Mouse (Mus musculus): ENCODE data around the gene Blm.

Blm gene

DNA sequence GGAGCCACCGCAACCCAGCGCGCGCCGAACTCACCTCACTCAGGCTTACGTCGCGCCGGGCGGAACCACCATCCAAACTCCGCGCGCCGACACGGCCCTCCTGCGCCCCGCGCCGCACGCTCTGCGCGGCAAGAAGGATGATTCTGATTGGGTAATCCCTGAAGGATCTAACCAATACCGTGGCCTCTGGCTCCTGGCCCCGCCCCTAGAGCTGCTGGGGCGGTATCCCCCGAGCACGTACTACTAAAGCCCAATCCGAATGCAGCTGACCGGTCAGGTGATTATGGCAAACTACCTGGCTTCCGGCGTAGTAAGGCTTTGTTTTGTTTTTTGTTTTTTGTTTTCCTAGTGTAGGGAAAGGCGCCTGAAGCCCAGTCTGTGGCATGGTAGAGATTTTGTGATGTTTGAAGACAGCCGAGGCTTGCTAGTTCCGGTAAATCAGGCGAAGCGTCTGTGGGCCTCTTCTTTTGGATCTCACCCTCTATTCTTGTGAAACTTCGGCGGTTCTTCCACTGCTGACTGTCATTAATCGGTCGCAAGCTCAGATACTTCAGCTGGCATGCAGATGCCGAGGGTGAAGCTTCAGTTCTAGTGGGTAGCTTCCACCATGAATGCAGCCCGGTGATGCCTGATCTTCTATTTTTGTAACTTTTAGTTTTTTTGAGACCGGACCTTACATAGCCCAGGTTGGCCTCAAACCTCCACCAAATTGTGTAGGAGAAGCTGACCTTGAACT lies at the start of gene Blm:
Blm (minus strand) TSS at position 111 of the 736 bp plus-strand sequence.
- DNase-seq (ENCODE audit: low spot score), result peak; percentile 96

DNA sequence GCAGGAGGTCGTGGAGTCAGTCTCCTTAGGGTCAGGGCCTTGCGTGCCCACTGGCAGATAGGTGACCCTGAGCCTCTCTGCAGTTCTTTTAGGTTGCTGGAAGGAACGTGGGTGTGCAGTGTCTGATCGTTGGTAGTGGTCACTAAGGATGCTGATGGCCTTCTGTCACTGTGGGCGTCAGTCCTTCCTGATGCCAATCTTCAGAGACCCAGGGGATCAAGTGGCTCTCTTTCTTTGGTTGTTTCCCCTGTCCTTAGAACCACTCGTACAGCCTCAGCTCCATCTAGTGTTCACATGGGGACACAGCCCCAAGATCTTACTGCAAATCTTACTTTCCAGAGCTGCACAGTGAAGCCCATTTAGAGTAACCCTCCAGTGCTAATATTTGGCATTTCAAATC lies 49.1 kb upstream of the Blm start:
- peak; percentile 17 for DNase-seq (ENCODE audit: low spot score)

DNA sequence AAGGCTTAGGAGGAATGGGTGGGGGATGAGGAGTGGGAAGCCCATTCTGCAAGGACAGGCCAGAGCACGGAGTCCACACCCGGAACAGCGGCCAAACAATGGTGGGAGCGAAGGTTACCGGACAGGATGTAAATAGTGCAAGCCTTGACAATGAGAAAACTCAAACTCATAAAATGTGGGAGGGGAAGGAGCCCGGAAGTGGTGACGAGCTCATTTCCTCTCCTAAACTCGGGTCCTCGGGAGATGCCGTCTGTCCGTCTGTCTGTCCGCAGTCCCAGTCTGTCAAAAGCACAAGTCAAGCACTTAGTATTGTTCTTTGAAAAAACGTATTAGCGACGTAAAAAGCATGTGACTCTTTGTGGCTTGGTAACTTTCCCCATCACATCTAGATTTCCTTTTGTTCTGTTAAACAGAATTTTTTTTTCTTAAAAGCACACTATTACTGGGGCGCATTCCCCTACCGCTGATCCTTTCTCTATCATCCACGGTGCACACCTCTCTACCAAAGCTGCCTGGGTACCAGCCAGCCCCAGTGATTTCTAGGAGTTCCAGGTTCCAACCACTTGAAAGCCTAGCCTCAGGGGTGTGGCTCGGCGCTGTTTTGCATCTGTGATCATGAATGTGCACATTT lies 48.0 kb upstream of the Blm start:
- peak; percentile 69 for DNase-seq (ENCODE audit: low spot score)

DNA sequence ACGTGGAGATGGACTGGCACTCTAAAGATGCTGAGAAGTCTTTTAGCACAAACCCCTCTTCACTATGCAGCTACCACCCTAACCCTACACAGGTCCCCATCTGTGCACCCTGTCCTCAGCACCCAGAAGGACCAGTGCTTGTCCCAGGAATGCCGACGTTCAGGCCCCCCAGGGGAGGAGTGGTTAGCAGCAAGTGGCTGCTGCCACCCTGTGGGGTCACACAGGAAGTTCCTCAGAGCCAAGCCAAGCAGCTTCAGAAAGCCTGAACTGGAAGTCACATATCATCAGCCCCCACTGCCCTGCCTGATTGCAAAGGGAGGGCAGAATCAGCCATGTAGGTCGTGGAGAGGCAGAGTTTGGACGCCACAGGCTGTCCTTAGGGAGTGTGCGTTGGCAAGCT lies 45.4 kb upstream of the Blm start:
- peak; percentile 11 for DNase-seq (ENCODE audit: low spot score)

DNA sequence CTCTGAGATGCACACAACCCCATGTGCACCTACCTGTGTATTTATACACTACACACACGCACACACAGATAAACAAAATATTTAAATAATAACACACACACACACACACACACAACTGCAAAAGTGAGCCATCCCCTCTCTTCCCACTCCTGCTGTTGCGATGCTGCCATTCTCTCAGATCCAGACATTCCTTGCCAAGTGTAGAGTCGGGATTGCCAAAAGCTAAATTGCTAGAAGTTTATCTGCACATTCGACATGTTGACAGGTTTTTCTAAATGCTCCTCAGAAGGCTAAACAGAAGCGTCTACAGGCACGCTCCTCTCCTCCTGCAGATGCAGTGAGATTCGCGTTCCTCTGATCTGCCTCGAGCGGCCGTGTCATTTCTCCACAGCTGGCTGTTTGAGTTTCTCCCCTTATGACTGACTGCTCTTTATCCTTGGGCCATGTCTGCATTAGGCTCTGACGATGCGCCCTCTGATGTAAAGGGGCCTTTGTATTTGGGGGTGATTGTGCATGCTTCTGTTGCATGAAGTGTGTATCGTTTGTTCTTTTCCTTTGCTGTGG lies 42.6 kb upstream of the Blm start:
- DNase-seq (ENCODE audit: low spot score), result no peak

DNA sequence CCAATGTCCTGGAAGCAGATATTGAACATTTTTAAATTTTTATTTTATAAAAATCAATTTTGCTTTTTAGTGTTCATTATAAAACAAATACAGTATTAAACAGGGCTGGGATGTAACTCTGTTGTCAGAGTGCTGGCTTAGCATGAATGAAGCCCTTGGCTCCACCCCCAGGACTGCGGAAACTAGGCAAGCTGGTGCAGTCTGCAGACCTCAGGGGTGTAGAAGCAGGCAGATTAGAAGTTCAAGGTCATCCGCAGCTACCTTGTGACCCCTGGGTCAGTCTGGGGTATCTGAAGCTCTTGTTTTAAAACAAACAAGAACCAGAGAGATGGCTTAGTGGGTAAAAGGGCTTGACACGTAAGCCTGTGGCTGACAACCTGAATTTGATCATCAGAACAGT lies 41.7 kb upstream of the Blm start:
- DNase-seq (ENCODE audit: low spot score), result no peak

DNA sequence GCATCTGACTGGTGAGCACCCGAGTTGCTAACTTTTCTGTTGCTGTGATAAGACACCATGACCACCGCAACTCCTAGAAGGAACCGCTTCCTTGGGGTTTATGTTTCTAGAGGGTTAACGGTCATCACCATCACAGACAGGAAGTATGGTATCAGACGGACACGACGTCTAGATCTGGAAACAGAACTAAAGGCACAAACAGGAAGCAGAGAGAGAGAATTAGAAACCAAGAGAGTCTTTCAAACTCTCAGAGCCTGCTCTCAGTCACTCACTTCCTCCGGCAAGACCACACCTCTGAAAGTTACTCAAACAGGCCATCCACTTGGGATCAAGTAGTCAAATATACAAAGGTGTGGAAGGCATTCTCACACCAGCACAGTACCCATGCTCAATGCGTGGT lies 40.8 kb upstream of the Blm start:
- DNase-seq (ENCODE audit: low spot score), result no peak

DNA sequence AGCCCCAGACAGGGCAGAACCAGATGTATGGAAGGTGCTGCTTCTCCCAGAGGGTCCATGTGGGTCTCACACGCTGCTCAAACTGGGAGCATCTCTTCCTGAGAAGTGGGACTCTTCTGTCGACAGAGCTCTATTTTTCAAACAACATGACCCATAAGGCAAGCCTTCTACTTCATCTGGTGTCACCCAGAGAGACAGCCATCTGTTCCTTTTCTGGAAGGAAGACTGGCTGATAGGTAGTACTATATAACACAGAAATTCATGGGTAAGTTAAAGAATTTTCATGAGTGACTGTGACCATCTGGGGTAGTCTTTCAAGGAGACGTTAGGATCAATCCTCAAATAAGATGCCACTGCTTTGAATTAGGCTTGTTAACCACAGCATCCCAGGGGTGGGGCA lies 38.2 kb upstream of the Blm start:
- DNase-seq (ENCODE audit: low spot score), result no peak

DNA sequence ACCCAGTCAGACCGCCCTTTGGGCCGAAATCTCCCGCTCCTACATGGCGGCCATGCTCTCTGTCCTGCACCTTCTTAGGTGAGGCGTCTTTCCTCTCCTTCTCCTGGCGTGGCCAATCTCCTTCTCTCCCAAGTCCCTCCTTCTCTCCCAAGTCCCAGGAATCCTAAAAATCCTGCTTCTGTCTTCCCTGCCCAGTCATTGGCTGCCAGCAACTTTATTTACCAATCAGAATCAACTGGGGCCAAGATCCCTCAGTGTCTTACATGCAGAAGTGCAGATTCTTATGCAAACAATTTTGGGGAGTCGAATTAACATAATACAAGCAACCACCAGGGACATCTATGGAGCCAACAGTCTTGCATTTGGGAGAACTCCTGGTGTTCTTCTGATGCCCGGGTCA lies 33.1 kb upstream of the Blm start:
- no peak for DNase-seq (ENCODE audit: low spot score)

DNA sequence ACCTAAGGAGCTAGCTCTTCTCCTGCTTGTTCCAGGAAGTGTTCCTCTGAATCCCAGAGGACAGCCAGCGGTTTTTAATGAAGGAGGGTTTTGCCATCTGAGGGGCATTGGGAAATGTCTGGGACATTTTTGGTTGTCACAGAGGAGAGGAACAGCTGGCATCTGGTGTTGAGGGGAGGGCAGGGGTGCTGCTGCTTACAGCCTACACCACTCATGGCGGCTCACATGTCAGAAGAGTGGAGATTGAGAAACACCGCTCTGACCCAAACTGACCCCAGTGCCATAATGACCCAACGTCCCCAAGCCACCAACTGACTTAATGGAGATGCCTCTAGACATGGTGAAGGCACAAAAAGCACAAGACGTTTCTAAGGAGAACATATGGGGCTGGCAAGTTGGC lies 27.0 kb upstream of the Blm start:
- no peak for DNase-seq (ENCODE audit: low spot score)

DNA sequence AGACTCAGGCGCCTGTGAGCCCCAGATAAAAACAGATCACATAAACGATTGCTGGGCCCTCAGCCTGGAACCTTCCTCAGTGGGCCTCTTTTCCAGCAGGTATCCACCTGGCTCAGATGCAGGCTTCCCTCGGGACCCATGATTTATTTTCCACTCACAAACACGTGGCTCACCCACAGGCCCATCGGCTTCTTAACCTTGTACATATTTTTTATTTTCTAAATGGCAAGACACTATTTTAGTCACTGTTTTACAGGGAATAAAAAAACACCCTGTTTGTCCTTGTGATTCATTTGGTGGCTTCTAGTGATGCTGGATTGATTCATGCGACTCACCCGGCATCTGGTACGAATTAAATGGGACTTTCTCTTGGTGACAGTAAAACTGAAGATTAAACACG lies 26.4 kb upstream of the Blm start:
- no peak for DNase-seq (ENCODE audit: low spot score)

DNA sequence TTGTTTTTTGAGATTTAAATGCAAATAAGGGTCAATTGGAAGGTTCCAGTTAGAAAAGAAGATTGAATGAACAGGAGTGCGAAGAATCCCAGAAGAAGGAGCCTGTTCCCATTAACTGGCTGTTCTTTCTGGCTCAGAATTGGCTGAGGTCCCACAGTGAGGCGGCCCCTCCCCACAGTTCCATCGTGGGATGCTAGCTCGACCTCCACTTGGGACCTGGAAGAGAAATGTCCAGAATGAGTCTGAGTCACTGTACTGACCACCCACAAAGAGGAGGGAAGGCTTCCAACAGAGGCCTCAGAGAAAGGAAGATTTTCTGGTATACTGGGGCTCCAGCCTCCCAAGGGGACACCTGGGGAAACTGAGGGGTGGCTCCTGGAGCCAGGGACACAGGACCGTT lies 23.7 kb upstream of the Blm start:
- no peak for DNase-seq (ENCODE audit: low spot score)

DNA sequence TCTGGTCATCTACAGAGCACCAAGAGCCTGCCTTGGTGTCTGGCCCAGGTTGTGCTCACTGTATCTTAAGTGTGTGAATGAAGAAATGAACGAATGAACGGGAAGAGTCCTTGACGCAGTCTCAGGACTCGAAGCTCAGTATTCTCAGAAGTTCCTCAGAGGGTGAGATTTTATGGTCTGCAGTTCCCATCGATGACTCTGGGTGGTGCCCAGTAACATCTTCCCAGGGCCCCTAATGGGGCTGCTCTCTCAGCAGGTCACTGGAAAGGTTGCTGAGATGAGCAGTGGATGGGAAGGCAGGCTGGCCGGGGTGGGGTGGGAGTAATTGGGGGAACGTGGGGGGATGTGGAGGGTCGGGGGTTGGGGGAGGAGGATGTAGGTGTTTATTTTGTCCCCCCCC lies 23.2 kb upstream of the Blm start:
- no peak for DNase-seq (ENCODE audit: low spot score)

DNA sequence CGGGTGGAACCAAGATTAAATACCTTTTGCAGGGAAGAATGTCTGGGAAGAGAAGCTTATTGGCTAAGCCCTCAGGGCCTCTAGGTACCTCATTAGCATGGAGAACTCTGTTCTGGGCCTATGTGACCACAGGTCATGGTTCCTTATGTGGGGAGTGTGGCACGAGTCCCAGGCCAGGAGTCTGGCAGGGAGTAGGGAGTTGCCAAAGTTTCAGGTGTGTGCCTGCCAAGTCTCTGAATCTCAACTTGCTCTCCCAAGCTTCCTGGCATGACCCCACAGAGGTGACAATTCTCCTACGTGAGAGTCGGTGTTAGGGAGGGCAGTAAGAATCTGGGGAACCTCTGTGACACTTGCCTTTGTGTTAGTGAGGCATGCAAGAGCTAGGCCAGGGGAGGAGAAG lies 22.2 kb upstream of the Blm start:
- DNase-seq (ENCODE audit: low spot score), result no peak

DNA sequence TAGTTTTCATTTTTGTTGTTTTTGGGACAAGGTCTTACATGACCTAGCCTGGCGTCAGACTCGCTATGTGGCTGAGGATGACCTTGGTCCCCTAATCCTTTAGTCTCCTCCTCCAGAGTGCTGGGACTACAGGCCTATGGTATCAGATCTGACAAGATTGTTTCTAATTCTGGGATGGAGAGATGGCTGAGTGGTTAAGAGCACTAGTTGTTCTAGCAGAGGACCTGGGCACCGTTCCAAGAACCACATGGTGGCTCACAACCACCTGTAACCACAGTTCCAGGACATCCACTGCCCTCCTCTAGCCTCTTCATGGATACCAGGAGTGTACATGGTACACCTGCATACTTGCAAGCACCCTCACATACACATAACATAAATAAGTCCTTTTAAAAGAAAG lies 21.2 kb upstream of the Blm start:
- DNase-seq (ENCODE audit: low spot score), result no peak

DNA sequence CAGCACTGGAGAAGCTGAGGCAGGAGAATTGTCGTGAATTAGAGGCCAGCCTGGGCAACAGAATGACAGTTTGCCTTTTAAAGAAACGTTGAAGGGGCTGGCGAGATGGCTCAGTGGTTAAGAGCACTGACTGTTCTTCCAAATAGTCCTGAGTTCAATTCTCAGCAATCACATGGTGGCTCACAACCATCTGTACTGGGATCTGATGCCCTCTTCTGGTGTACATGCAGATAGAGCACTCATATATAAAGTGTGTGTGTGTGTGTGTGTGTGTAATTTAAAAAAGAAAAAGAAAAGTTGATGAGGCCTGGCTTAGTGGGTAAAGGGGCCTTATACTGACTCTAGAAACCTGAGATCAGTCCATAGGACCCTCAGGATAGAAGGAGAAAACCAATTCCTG lies 20.2 kb upstream of the Blm start:
- DNase-seq (ENCODE audit: low spot score), result no peak

DNA sequence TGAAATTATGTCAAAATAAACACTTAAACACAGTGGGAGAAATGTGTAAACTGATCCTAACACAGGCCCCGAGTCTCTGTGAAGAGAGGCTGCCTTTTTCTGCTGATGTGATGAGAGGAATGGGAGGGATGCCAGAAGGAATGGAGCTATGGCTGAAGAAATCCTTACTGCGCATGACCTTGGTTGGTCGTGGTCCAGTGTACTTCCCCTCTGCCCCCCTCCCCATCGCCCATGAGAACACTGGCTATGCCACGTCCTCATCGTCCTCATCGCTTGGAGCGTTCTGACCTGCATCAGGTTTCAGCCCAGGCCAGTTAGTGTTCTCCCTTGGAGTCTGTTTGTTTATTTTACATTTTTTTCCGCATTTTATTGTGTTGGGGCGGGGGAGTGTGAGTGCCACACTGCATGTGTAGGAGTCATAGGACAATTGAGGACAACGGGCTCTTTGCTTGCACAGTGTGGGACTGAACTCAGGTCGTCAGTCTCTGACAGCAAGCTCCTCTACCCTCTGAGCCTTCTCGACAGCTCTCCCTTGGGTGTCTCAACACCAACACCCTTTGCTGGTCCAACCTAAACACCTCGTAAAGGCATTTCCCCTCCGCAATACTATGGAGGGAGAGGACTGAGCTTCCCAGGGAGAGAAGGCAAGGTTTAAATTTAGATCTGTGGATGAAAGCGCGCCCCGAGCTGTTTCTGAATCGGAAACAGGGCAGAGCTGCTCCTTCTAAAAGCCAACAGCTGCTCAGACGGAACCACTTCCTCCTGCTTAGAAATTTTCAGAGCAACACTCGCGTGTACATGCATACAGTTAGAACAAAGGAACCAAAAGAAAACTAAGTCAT lies 19.5 kb upstream of the Blm start:
- DNase-seq (ENCODE audit: low spot score), result no peak

DNA sequence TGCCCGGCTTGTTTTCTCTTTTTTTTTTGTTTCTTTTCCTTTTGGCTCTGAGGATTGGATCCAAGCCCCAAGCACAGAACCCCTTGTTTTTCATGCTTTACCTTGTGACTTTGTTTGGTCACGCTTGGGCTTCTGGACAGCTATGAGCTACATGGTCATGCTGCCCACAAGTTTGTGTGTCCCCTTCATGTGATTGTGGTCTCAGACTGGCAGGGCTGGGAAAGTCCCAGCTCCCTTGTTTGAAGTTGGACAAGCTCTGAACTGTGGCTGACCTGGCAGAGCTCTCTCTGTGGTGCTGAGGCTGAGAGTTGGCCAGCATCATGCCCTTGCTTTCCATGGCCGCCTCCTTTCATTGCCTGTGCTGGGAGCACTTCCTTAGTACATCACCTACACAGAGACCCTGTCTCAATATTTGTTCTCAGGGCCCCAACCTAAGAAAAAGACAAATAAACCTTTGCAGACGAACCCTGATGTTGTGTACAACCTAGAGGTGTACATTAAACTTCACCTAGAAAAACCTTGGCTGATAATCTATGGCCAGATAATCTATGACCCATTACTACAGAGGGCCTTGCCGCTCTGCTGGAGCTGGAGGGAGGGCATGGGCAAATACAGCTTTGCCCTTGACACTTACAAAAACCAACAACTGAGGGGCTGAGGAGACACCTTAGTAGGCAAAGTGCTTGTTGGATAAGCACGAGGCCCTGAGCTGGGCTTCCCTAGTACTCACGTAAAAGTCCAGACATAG lies 13.8 kb upstream of the Blm start:
- DNase-seq (ENCODE audit: low spot score), result no peak

DNA sequence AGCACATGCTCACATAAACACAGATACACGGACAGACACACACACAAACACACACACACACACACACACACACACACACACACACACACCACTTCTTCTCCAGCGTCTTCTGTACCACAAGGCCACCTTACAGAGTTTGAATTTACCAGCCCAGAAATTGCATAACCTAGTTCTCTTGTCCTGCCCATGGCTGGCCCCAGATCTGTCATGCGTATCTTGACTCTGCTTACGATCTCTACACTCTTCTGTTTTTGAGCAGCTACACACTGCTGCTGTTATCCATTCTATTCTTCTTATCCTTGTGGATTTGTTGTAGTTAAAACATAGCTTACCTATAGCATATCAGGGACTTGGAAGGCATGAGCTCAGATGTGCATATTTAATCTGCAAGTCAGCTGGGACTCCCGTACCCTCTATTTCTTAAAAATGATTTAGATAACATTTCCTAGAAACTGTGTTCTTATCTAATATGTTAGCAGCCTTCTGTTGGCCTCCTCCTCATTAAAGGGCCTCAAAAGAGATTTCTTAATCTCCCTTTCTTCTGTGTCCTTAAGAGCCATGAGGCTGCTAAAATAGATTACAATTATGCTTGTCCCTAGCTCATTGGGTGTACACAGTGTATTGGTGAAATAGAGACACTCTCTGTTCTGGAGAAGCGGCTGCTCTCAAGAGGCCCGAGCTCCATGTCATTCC lies 7.4 kb upstream of the Blm start:
- no peak for DNase-seq (ENCODE audit: low spot score)

DNA sequence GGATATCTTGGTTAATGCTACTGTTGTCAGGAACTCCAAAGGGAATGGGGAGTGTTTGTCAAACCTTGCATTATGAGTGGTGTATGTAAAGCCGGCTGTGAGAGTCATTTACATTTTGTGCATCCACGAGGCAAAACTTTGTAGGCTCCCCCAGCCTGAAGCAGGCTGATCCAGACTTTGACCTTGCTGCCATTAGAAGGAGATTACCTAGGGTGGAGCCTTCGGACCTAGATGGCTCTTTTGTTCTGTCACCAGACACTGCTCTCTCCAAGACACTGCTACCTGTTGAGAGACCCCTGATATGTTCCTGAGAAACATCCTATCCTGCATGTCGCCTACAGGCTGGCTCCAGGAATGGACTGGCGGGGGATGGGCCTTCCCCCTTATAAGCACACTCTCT lies 4.7 kb upstream of the Blm start:
- DNase-seq (ENCODE audit: low spot score), result no peak

DNA sequence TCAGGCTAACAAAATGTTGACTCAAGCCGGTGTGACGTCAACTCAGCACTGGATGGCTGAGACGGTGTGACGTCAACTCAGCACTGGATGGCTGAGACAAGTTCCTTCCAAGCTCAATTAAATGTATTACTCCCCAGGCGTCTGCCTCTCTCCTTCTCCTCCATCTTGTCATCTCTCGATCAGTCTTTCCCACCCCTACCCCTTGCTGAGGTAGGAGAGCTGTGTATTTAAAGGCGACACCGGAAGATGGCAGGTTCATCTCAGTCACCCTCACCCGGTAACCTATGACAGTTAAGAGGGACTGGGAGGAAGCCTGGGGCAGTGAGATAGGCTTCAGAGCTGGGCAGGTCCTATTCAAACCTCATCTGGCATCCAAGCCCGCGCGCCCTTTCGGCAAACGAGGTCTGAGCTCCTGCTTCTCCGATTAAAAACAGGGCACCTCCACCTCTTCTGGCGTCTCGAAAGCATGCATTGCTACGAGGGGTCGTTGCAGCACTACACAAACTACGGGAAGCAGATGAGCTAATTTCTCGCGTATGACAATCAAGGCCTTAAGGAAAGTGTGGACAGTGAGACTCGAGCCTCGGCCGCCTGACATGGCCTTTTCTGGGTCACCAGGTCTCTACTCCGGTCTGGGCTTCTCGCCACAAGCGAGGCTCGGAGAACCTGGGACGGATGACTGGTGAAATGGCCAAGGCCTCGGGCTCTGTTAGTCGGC lies 469 bp downstream of the Blm start:
- DNase-seq (ENCODE audit: low spot score), result peak; percentile 60

Data from yolk sac, embryonic 10.5 days (tissue).